Mouse (Mus musculus) liver, embryonic 15.5 days (tissue): Measurements from ENCODE around the gene Wdr90. TPM values are rescaled to one million over a fixed set of nuclear protein-coding genes. Genes with fewer than 3 reads are reported as not detected.

ENCODE experiments used
- ATAC-seq: fragments of 200-750 bp; cut with Nextera tagmentation; 2 replicates; pipeline ENCODE4 v1.8.0; 2017; ENCODE audit warnings: moderate number of reproducible peaks, mild to moderate bottlenecking, moderate library complexity; ENCODE audit not compliant: insufficient read depth
- H3K27ac ChIP-seq: fragments of 300-500 bp; sonication (generic); replicated peaks from 2 replicates; pipeline ENCODE4 v1.5.1; 2015; ENCODE audit warnings: mild to moderate bottlenecking, inconsistent platforms
- H3K27me3 ChIP-seq: fragments of 300-500 bp; sonication (generic); 2 replicates; pipeline ENCODE4 v1.6.1; 2015; ENCODE audit warnings: mild to moderate bottlenecking, inconsistent platforms
- H3K36me3 ChIP-seq: fragments of 300-500 bp; sonication (generic); replicated peaks from 2 replicates; pipeline ENCODE4 v1.6.1; 2015; ENCODE audit warnings: moderate library complexity, mild to moderate bottlenecking, inconsistent platforms
- H3K4me1 ChIP-seq: fragments of 300-500 bp; sonication (generic); replicated peaks from 2 replicates; pipeline ENCODE4 v1.6.1; 2015; ENCODE audit warnings: inconsistent platforms
- H3K4me2 ChIP-seq: fragments of 300-500 bp; sonication (generic); 2 replicates; pipeline ENCODE4 v1.6.1; 2015; ENCODE audit warnings: moderate library complexity, mild to moderate bottlenecking, inconsistent platforms
- H3K4me3 ChIP-seq: fragments of 300-500 bp; sonication (generic); replicated peaks from 2 replicates; pipeline ENCODE4 v1.5.1; 2015; ENCODE audit warnings: mild to moderate bottlenecking, inconsistent platforms
- H3K9ac ChIP-seq: fragments of 300-500 bp; sonication (generic); 2 replicates; pipeline ENCODE4 v1.6.1; 2015; ENCODE audit warnings: moderate library complexity, mild to moderate bottlenecking, inconsistent platforms
- H3K9me3 ChIP-seq: fragments of 300-500 bp; sonication (generic); replicated peaks from 2 replicates; pipeline ENCODE4 v1.6.1; 2016; ENCODE audit warnings: inconsistent platforms
- WGBS: fragments of 180-500 bp; shearing (Covaris S2); methylation state at CpG from one replicate; pipeline ENCODE4 v1.1.7; 2015; ENCODE audit warnings: mixed read lengths; ENCODE audit not compliant: insufficient replicate concordance; 5-methylcytosine and 5-hydroxymethylcytosine counted together
- polyA plus RNA-seq: library from polyadenylated mRNA; unstranded; fragments of >200 nt; fragmentation: Nextera tagmentation; extraction: Ambion mirVana; gene quantifications from 2 replicates; pipeline ENCODE4 v1.2.1, GENCODE M21; 2015

The Wdr90 gene
- polyA plus RNA-seq, 1 experiment from 2014 or later = 8.1 TPM

DNA sequence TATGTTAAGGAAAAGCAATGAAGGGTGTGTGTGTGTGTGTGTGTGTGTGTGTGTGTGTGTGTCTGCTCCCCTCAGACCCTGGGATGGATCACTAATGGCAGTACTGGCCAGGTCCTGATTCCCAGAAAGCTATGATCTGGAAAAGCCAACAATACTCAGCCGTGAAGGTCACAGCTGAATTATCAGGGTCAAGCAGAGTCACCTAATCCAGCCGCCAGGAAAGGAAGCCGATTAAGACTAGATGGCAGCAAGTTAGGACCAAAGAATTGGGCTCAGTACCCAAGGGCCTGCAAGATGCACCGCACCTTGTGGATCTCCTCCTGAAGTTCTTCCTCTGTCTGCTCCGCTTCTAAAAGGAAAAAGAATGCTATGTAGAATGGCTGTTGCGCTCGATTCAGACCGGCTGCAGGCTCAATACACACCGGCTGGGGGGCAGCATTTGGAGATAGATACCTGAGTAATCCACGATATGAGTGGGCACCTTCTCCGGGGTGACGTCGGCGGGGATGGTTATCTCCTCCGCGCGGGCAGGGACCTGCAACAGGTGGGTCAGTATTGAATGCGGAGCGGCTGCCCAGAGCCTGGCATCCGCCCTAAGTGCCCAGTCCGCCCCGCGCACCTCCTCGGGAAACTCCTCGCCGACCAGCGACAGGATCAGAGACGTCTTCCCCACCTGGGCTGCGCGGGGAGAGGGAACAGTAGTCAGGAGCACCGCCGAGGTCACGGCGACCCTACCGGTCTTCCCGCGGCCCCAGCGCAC lies 17.5 kb downstream of the Wdr90 start:
- H3K4me3 ChIP-seq = peak overlapping the region; percentile 93
- 2% methylated on average over 38 of the region's 38 CpGs for WGBS
- H3K9ac ChIP-seq = peak overlapping the region; percentile 85
- peaks cover 53% of the 10 kb centered on the region for H3K4me1 ChIP-seq
- no peaks in the 10 kb centered on the region for H3K9me3 ChIP-seq
- H3K27me3 ChIP-seq = no peaks in the 10 kb centered on the region
- H3K36me3 ChIP-seq = peaks cover 69% of the 10 kb centered on the region
- H3K4me2 ChIP-seq = peak overlapping the region; percentile 88
- ATAC-seq = peak; percentile 51
- H3K27ac ChIP-seq = peak overlapping the region; percentile 90

DNA sequence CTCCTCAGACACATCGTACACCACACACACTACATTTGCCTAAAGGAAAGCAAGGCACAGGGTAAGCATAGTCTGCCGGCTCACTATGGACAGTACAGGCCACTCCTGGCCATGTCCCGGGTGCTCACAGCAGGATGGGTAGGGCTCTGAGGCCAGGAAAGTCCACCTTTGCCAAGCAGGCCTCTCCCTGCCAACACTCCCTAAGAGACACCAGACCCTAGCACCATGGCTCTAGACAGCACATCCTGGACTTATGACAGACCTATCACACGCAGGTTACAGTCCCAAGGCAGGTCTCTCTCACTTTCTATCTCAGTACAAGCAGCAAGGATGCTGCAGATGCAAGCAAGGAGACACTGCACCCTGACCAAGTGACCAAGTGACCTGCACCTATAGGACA lies 18.2 kb downstream of the Wdr90 start:
- H3K4me1 ChIP-seq = peaks cover 57% of the 10 kb centered on the region
- no peak for ATAC-seq
- H3K9me3 ChIP-seq = no peaks in the 10 kb centered on the region
- peak overlapping the region; percentile 88 for H3K4me2 ChIP-seq
- peak overlapping the region; percentile 90 for H3K27ac ChIP-seq
- peak overlapping the region; percentile 93 for H3K4me3 ChIP-seq
- H3K36me3 ChIP-seq = peaks cover 68% of the 10 kb centered on the region
- 80% methylated on average over 4 of the region's 4 CpGs for WGBS
- peak overlapping the region; percentile 85 for H3K9ac ChIP-seq
- no peaks in the 10 kb centered on the region for H3K27me3 ChIP-seq

- WGBS = 79% methylated on average over 3 of the region's 3 CpGs
- H3K4me1 ChIP-seq = peaks cover 63% of the 10 kb centered on the region
- no peak overlapping the region for H3K27ac ChIP-seq
- no peak for ATAC-seq
- H3K4me2 ChIP-seq = peak overlapping the region; percentile 88; the same call in 1 of the 2 replicates
- no peak overlapping the region for H3K4me3 ChIP-seq
- peaks cover 69% of the 10 kb centered on the region for H3K36me3 ChIP-seq
- no peaks in the 10 kb centered on the region for H3K9me3 ChIP-seq
- H3K27me3 ChIP-seq = no peaks in the 10 kb centered on the region
- no peak overlapping the region for H3K9ac ChIP-seq
These were observed 18.8 kb downstream of the Wdr90 start for GRCm38 (mm10) chr17:25842509-25842908.

DNA sequence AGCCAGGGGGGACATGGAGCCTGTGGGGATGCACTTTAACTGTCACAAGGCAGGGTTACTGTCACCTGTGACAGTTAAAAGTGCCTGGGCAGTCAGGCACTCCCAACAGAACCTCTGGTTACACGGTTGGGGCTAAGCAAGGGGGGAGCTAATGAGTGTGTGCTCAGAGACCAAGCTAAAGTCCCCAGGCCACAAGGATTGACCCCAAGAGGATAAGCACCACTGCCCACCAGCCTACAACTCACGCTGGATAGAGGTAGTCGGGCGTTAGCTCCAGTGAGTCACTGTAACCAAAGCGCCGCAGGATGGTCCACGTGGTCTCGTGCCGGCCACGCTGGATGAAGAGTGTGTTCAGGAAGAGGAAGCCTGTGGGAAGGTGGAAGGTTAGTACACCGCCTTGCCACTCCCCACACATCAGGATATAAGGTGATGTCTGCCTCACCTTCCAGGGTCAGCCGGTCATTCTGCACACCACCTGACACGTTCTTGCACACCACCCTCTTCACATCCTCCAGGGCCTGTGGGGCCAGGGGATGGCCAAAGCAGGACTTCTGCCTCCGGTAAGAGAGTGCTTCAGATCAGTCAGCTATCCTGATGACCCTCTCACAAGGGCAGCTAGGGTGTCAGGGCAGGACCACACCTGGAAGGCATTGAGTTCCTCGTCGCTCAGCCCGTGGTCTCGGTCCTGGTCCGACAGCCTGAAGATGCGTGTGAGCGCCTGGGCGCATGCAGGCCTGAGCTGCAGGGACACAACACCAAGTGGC lies 20.0 kb downstream of the Wdr90 start, which contains the start of gene Gm20683:
Gene Gm20683, minus strand, starts transcription at position 647 of the 764 bp plus-strand sequence.
- H3K4me1 ChIP-seq = peaks cover 75% of the 10 kb centered on the region
- H3K4me3 ChIP-seq = no peak within 1 kb of the TSS
- no peaks in the 10 kb centered on the region for H3K27me3 ChIP-seq
- peak within 1 kb of the TSS; percentile 88; the same call in 1 of the 2 replicates for H3K4me2 ChIP-seq
- no peak for ATAC-seq
- no peak within 1 kb of the TSS for H3K27ac ChIP-seq
- WGBS = 89% methylated on average over 22 of the region's 22 CpGs
- peaks cover 72% of the 10 kb centered on the region for H3K36me3 ChIP-seq
- no peaks in the 10 kb centered on the region for H3K9me3 ChIP-seq
- no peak within 1 kb of the TSS for H3K9ac ChIP-seq

- H3K4me1 ChIP-seq = peaks cover 82% of the 10 kb centered on the region
These were observed 20.8 kb downstream of the Wdr90 start for GRCm38 (mm10) chr17:25840519-25840918.

GRCm38 (mm10) chr17:25839455-25840235 lies 21.7 kb downstream of the Wdr90 start:
- H3K27me3 ChIP-seq = no peaks in the 10 kb centered on the region
- H3K9ac ChIP-seq = no peak overlapping the region
- H3K4me3 ChIP-seq = no peak overlapping the region
- H3K36me3 ChIP-seq = peaks cover 64% of the 10 kb centered on the region
- H3K9me3 ChIP-seq = no peaks in the 10 kb centered on the region
- H3K4me1 ChIP-seq = peaks cover 82% of the 10 kb centered on the region
- peak overlapping the region; percentile 61 for H3K27ac ChIP-seq
- 77% methylated on average over 14 of the region's 14 CpGs for WGBS
- no peak overlapping the region for H3K4me2 ChIP-seq
- peak; percentile 27; the same call in 1 of the 2 replicates for ATAC-seq

More at GRCm38 (mm10) chr17:25840519-25840918, 20.8 kb downstream of the Wdr90 start:
- H3K27ac ChIP-seq = no peak overlapping the region
- no peak overlapping the region for H3K4me2 ChIP-seq
- no peaks in the 10 kb centered on the region for H3K9me3 ChIP-seq
- H3K36me3 ChIP-seq = peaks cover 66% of the 10 kb centered on the region
- H3K27me3 ChIP-seq = no peaks in the 10 kb centered on the region
- H3K4me3 ChIP-seq = no peak overlapping the region
- no peak overlapping the region for H3K9ac ChIP-seq
- 86% methylated on average over 6 of the region's 6 CpGs for WGBS
- ATAC-seq = no peak

- H3K9ac ChIP-seq = no peak overlapping the region
- no peak for ATAC-seq
- no peaks in the 10 kb centered on the region for H3K27me3 ChIP-seq
- H3K9me3 ChIP-seq = no peaks in the 10 kb centered on the region
- peak overlapping the region; percentile 61; the same call in 1 of the 2 replicates for H3K27ac ChIP-seq
- peaks cover 86% of the 10 kb centered on the region for H3K4me1 ChIP-seq
- peaks cover 64% of the 10 kb centered on the region for H3K36me3 ChIP-seq
- H3K4me3 ChIP-seq = no peak overlapping the region
- H3K4me2 ChIP-seq = no peak overlapping the region
- WGBS = 68% methylated on average over 4 of the region's 4 CpGs
These were observed 22.4 kb downstream of the Wdr90 start for GRCm38 (mm10) chr17:25838904-25839303.

DNA sequence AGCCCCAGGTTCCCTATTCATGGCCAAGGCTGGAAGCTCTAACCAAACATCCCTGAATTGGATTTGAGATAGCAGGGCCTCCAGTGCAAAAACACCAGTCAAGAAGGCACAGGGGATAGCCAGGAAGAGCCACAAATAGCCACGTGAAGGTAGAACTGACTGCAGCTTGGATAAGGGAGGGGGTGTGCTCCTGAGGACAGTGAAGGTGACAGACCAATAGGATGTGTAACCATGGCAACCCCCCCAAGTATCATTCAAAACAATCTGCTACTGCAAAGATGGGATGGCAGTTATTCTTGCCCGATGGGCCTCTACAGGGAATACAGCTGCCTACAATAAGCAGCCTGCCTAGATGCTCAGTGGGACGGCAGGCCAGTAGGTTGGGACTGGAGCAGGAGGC lies 23.8 kb downstream of the Wdr90 start:
- Histone ChIP-seq H3K4me3 (no peak overlapping the region), H3K27ac (no peak overlapping the region), H3K4me1 (peaks cover 82% of the 10 kb centered on the region), H3K4me2 (peak overlapping the region; percentile 75; the same call in 1 of the 2 replicates), H3K36me3 (peaks cover 56% of the 10 kb centered on the region), H3K9ac (no peak overlapping the region), H3K9me3 (no peaks in the 10 kb centered on the region), H3K27me3 (no peaks in the 10 kb centered on the region)
- 48% methylated on average over 3 of the region's 3 CpGs for WGBS
- ATAC-seq = no peak

DNA sequence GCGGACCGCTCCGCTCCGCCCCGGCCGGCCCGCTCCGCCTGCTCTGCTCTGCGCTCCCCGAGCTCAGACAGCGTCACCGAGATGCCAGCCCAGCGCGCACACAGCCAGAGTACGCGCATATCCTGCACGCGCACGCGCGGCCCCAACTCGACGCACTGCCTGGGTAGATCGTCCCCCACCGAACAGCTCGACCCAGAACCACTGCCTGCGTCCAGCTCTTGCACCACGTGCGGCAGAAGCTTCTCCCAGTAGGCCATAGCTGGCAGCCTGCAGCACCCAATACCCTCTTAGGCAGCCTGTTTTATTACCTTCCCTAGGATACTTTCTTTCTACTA lies 24.3 kb downstream of the Wdr90 start, which contains the start of gene Rhbdl1:
Gene Rhbdl1, minus strand, starts transcription at position 220 of the 335 bp plus-strand sequence.
- Histone ChIP-seq H3K9ac (peak within 1 kb of the TSS; percentile 30; the same call in 1 of the 2 replicates), H3K27ac (no peak within 1 kb of the TSS), H3K27me3 (no peaks in the 10 kb centered on the region), H3K4me2 (peak within 1 kb of the TSS; percentile 75), H3K9me3 (no peaks in the 10 kb centered on the region), H3K36me3 (peaks cover 51% of the 10 kb centered on the region), H3K4me3 (peak within 1 kb of the TSS; percentile 37), H3K4me1 (peaks cover 81% of the 10 kb centered on the region)
- WGBS = 6% methylated on average over 29 of the region's 29 CpGs
- no peak for ATAC-seq

GRCm38 (mm10) chr17:25836397-25837075 lies 24.8 kb downstream of the Wdr90 start:
- H3K9me3 ChIP-seq = no peaks in the 10 kb centered on the region
- H3K4me2 ChIP-seq = peak overlapping the region; percentile 75
- H3K27ac ChIP-seq = no peak overlapping the region
- H3K4me3 ChIP-seq = peak overlapping the region; percentile 37
- no peak for ATAC-seq
- H3K4me1 ChIP-seq = peaks cover 82% of the 10 kb centered on the region
- peaks cover 49% of the 10 kb centered on the region for H3K36me3 ChIP-seq
- H3K9ac ChIP-seq = peak overlapping the region; percentile 30; the same call in 1 of the 2 replicates
- H3K27me3 ChIP-seq = no peaks in the 10 kb centered on the region
- 29% methylated on average over 23 of the region's 23 CpGs for WGBS
